Mouse (Mus musculus) right cerebral cortex, adult 2 months (tissue): ENCODE data around the gene Zfhx3.

Experiments
- DNase-seq, 2 experiments: peaks; one replicate each; pipeline ENCODE4 v3.0.0; 2021 to 2022; ENCODE audit warnings: low spot score in 2 of 2

Gene Zfhx3

DNA sequence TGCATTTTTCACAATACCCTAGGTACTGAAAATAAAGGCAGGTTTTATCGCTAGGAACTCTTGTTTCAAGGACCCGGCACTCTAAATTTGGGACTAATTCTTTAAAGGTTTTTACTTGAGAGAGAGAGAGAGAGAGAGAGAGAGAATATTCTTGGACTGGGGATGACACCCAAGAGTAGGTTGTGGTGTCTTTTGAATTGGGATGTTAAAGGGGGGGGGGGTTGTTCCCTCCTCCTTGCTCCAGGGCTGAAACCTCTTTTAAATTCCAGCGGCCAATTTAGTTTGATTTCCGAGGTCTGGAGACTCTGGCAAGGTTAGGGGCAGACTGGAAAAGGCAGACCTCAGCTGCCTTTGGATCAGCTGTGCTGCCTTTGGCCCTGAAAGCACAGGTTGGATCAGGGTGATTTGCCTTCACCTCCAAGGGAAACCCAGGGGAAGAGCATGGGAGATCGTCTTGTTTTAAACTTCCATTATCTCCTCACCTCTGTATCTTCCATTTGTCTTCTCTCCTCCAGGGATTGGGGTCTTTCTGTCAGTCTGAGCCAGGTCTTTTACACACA lies 755.7 kb downstream of the Zfhx3 start:
- no peak for DNase-seq

DNA sequence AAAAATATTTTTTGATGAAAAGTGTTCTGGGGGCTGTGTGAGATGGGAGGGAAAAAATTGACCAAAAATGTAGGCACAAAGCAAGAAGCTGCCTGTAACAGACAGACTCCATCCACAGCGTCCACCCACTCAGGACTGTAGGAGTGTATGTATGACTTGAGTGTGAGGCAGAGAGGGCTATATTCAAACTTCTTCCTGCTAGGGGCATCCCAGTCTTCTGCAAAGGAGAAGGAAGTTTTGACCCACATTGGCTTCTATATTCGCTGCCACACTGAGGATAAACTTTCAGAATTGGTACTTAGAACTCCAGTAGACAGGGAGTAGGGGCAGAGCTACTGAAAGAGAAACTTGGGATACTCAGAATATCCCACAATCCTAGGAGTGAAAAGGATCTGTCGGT lies 756.6 kb downstream of the Zfhx3 start:
- DNase-seq, result no peak

DNA sequence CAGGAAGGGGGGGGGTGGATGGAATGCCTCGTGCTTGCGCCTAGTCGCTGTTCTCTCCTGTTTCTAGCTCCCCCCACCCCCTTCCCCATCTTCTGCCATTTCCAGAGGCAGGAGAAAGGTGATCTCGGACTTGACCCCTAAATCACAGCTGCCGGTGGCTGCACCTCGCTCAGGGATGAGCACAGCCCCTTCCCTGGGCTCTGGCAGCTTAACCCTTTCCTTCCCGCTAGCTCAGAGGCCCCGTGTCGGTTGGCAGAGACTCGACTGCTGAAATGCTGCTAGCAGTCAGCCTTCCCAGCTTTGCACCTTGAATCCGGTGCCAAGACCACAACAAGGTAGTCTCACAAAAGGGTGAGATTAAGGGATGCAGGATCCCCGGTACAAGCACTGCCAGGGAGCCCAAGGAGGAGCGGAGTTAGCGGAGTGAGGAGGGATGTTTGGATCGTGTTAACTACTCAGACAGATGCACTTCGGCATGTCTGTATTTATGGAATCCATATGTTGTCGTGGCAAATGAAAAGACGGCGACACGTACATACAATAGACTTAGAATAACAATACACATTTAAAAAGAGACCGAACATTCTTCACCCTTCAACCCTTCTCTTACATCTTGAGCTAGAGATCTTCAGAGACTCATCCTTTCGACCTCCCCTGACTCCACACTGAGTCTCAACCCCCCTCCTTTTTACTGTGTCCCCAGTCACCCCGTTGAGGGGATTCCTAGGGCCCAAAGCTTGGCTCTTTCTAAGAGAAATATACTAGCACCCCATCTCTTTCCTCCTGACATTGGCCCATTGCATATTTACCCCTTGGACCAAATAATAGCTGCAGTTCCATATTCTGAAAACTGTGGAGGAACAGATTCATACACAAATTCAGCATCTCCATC lies 757.3 kb downstream of the Zfhx3 start:
- no peak for DNase-seq

DNA sequence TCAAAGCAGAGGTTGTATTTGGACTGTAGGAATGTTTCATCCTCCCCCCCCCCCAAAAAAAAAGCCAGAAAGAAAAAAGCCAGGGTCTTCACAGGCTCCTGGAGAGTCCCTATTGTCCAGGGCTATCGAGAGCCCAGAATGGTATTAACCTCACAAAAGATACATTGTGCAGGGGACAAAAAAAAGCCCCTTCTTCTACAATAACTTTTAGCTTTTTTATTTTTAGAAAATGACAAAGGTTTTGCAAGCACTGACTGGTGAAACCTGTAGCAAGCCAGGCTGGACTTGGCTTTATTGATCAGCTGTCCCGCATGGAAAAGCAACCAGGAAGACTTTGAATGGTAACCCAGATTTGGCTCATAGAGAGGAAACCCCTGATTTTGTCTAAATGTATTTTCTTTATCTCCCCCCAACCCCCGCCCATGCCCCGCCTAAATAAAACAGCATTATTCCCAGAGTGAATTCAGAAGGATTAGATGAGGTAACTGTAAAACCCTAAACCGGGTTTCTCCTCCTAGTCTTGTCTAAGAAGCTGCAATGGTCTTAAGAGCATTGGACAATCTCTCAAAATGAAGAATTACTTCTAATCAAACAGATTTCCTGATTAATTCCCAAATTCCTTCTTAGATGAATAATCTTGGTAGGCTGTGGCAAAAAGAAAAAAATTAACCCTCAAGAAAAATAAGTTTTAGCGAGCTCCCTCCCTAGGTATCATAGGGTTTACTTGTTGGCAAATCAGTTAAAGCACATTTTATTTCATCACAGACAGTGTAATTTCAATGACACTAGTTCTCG lies 759.1 kb downstream of the Zfhx3 start:
- no peak for DNase-seq

DNA sequence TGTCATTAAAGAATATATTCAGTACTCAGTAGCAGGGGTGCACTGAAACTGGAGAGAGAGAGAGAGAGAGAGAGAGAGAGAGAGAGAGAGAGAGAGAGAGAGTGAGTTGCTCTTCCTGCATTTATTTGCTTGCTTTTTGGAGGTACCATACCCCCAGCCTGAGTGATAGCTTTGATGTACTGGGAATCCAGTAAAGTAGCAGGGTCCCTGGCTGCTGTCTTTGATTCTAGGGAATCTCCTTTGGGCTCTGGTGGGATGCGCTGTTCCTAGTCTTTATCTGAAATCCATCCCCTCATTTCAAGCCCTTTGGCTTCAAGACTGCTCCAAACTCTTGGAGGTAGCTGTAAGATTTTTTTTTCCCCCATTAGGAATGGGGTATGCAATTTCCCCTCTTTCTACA lies 759.8 kb downstream of the Zfhx3 start:
- DNase-seq, result no peak

DNA sequence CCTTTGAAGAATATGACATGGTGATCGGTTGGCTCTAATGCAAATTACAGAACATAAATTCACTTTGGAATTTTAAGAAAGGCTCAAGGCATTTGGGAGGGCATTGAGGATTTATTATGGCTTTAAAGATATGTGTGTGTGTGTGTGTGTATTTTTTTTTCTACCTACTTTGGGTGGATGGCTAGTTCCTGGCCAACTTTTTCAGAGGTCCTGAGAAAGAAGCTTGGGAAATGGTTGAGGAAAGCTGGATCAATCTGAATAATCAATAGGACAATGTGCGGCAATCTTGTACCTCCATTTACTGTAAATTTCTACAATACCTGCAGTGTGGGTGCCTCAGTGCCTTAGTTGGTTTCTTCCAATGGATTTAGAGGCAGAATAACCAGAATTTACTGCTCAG lies 763.3 kb downstream of the Zfhx3 start:
- DNase-seq, result no peak

DNA sequence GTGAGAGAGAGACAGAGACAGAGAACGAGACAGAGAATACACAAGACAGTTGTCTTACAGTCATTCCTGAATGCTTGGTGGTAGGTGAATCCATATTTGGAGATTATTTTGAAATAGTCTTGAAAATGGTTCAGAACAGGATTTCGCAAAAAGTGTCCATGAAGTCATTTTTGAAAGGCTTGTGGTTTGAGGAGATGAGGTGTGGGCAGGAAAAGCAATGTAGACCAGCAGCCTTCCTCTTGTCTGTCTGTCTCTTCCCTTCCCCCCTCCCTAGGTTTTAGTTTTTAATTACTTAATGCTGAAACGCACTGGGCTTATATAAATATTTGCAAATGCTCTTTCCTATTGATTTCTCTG lies 764.0 kb downstream of the Zfhx3 start:
- no peak for DNase-seq

DNA sequence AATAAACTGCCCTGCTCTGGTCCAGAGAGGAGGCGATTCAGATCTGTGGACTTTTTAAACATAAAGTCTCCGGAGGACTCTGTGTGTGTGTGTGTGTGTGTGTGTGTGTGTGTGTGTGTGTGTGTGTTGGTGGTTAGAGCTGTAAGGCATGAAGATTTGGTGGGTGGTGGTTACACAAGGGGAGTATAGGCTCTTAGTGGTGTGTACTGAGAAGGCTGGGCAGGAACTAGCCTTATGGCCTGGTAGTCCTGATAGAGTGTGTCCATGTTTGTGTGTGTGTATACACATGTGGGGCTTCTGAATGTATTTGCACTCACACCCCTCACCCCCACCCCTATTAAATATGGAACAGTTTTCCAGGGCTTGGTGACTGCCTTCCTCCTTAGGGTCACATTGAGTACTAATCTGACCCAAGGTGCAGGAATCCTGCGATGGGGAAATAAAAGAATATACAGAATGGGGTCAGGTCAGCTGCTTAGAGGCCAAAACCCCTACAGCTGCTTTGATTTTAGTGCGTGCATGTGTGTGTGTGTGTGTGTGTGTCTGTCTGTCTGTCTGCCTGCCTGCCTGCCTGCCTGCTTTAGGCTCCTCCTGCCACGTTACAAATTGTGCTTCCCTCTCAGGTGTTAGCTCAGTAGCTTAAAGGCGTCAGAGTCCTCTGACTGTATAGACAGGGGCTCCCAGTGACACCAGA lies 764.6 kb downstream of the Zfhx3 start:
- DNase-seq, result no peak

DNA sequence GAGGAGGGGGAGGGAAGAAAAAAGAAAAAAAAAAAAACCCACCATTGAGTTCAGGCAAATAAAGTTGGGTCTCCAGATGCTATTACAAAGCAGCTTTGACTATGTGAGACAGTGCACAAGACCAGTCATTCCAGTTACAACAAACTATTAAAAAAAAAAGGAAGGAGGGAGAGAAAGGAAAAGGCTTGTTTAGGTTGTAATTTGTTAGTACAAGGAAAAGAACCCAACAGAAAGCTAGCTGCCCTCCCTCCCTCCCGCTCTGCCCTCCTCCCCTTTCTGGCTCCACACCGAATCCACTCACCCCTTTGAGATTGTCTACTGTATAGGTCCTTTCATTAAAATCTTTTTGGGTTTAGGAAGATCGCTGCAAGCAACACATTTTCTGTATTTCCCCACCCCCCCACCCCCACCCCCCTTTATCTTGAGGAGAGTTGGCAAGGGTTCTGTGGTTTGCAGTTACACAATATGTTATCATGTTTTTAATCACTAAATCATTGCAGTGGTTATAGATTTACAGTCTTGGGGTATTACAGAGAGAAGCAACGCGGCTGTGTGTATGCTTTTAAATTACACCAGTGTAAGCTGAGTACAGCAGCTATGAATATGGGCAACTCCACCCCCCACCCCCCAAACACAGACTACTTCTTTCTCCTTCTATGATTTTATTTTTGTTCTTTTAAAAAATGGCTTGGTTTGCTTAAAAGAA lies 765.3 kb downstream of the Zfhx3 start:
- DNase-seq, result no peak

DNA sequence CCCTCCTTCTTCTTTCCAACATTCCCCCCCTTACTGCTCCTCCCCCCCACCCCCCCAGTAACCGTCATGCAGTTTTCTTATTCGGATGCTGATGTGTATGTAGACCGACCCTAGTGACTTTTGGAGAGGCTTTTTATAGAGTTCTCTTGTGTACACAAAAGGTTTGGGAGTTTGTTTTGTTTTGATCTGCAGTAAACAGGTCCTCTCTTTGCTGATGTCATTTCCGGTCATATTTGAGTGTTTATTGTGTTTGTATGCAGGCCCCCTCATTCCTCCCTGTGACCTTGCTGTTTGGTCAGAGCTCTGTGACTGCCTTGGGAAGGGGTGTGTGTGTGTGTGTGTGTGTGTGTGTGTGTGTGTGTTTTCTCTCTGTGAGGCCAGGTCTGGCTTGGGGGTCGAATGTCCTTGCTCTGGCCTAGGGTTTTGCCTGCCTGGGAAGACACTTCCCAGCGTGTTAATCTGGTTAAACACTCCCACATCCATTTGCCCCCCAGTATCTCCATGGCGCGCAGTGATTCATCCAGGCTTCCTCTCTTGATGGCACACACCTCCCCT lies 766.5 kb downstream of the Zfhx3 start:
- DNase-seq, result no peak

DNA sequence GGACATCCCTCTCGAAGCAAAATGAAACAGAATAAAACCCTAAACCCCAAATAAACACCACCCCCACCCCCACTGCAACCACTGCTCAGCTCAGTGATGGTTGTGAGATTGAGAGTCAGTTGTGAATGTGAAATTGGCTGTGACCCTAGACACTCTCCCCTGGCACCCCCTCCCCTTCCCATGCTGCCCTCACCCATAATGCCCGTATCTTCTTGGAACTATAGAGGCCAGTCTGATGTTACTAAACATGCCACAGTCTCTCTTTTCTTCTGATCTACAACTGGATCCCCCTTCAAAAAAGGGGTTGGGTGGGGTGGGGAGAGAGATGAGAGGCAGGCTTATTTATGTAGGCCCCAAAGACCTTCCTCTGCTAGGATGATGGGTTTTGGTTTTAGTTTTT lies 767.0 kb downstream of the Zfhx3 start:
- no peak for DNase-seq

DNA sequence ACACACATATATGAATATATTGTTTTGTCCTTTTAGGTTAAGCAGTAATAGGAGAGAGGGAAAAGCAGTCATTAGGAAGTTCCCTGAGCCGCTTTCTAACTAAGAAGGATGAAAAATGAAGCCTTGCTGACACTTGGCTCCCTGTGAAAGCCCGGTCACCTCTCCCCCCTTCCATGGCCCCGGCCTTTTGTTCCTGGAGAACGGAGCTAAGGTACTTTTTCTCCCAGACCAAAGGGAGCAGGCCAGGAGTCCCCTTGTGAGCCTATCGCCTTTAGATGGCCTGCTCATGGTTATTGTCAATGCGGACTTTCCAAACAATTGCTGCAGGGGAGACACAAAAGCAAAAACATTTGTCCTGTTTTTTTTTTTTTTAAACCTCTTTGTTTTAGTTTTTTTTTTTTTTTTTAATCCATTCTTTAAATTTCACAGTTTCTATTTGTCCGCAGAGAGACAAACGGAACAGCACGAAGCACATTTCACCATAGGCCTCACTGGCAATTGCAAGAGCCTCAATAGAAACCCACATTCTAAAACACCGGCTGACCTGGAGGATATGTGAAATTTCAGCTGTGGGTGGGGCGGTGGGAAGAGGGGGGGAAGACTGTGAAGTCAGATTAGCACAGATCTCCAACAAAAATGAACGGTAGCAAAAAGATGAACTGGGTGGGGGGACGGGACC lies 767.6 kb downstream of the Zfhx3 start:
- DNase-seq, result no peak

DNA sequence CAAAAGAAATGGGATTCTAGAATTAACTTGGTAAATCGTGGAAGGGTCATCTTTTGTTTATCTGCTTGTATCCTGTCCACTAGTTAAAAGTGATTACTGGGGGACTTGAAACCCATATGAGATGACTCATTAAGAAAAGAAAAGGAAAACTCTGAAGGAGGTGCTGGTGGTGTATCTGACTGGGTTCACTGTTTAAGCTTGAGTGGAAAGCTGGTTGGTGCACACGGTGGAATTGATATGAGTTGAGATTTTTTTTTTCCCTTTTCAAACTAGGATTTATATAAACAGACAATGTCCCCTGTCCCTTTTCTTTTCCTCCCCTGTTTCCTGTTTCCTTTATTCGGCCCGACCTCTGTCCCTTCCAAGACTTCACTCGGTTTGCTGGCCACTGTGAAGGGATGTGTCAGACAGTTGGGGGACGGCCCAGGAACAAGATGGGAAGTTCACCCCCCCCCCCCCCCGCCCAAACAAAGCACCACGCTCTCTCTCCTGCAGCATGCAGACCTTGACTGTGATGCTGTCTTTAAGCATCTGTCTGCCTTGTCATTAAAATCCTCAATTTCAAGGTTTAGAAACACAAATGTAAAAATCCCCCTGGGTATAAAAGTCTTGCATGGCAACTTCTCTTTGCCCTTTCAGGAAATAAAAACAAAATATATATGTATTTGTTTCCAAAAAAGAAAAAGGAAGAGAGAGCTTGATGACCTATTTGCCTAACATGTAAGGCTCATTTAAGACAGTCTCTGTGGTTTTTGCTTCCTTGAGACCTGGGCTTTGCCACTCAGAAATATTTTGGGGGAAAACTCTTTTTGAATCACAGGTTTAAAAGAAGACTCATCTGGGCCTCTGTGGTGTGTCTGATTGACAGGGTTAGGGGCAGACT lies 768.4 kb downstream of the Zfhx3 start:
- no peak for DNase-seq

DNA sequence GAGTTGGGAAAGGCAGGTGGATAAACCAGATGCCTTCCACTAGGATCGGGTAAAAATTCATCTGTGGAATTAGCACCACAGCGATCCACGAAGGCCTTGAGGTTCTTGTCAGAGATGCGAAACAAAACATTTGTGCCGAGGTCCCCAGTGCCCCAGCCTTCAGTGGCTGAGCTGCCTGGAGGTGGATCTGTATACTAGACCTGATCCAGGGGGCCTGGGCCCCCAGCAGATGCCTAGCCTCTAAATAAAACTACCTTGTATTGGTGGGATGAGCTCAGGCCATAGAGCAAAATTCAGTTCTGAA lies 769.0 kb downstream of the Zfhx3 start:
- DNase-seq, result no peak

DNA sequence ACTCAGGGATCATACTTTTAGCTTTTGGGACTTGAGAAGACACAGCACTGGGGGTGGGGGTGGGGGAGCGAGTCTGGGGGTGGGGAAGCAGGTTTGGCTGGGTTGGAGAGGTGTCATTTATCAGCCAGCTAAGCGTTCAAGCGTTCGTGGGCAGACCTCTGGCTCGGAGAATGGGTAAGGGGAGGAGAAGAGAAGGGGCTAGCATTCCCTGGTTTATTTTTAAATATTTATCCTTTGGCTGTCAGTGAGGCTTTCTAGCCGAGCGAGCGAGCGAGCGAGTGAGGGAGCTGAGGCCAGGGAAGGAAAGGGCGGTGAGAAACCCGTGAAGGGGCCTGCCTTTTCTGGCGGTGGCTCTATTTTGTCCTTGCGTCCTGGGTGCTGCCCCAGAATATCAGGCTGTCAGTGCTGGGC lies 769.6 kb downstream of the Zfhx3 start:
- DNase-seq, result no peak

DNA sequence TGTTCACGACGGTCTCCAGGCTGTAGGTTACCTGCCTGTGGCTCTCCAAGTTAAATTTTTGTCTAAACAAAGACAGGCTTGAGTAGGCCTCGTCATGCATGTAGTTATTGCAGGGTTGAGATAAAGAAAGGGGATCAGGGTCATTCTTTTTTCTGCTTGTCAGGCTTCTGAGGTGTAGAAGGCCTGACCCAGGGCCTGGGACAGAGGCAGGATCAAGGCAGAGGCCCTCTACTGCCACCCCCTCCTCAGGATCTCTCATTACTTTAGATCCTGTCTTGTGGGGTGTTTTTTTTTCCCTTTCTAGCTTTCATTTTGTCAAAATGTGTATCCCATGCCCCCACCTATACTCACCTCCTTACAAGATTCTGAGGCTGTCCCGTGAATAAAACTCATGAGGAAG lies 770.2 kb downstream of the Zfhx3 start:
- DNase-seq, result no peak

DNA sequence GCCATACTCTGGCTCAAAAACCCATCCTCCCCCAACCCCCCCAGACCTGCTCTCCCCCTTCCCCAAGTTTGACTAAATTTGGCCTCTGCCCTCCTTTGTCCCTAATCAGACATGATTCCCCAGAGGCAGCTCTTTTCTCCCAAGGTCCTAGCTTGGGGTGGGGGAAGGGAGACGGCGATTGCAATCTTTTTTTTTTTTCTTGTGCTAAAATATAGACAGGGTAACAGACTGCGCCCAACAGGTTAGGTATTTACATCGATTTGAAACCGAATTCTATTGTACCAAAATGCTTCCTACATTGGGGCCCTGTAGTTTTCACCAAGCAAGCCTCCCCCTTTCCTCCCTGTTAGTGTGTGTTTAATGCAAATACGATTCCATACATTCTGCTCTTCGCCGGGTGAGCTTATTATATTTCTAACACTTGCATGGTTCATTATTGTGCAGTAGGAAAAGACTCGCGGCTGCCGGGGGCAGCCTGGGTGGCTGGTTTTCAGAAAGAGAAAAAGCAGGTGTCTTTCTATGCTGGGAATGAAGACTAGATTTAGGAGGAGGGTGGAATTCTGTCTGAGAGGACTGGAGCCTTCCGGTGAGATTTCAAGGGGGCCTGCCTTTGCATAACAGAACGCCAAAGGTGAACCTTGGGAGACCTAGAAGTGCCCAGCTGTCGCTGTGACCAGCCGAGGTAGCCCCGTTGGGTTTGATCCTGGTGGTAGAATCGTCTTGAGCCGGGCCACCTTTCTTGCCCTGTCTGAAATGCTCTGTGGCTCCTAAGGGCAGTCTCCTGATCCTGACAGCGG lies 771.1 kb downstream of the Zfhx3 start:
- no peak for DNase-seq

DNA sequence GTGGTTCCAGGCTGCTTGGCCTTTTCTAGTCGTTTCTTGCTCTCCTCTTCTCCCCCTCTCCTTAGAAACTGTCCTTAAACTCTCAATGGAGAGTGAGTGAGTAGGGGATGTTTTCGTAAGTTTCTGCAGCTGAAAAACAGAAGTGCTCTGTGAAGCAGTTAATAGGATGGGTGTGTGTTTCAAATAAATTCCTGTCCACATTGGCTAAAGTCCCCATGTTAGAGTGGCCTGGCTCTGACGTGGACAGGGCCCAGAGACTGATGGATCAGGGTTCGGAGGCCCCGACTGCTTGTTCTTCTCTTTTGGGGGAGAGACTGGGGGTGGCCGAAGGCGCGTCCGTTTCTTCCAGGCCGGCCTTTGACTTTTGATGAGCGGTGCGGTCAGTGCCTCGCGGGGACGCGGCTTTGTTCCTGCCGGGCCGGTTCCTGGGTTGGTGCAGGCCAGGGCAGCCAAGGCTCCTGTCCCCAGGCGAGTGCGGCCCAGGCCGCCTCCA lies 771.7 kb downstream of the Zfhx3 start:
- DNase-seq, result no peak
